Mouse (Mus musculus) induced T-regulatory cell, adult 2 months (primary cell): ENCODE measurements at regions not wholly inside any gene's neighbourhood (a gene's known extent, or its start where the extent isn't known, plus 50 kb on each side); places are given as distances from the start of the nearest gene placed in this dataset.

Experiments used
- DNase-seq: peaks from one replicate; pipeline ENCODE4 v3.0.0-alpha.2; 2012; ENCODE audit warnings: low read depth

GRCm38 (mm10) chr14:61696290-61696842 is 89.1 kb downstream of the Kcnrg start:
- DNase-seq = no peak

- no peak for DNase-seq
Observed at GRCm38 (mm10) chr14:61696886-61697554, 89.8 kb downstream of the Kcnrg start.

GRCm38 (mm10) chr14:61697704-61698103 is 90.4 kb downstream of the Kcnrg start:
- DNase-seq = no peak

GRCm38 (mm10) chr14:61698358-61699055 is 91.2 kb downstream of the Kcnrg start:
- peak; percentile 59 for DNase-seq

- no peak for DNase-seq
Observed at GRCm38 (mm10) chr14:61699638-61700037, 92.4 kb downstream of the Kcnrg start.

GRCm38 (mm10) chr14:61701131-61701530 is 93.9 kb downstream of the Kcnrg start:
- DNase-seq = no peak

- DNase-seq = no peak
Observed at GRCm38 (mm10) chr14:61703916-61704315, 96.7 kb downstream of the Kcnrg start.

GRCm38 (mm10) chr14:61706984-61707383 is 99.7 kb downstream of the Kcnrg start:
- DNase-seq = no peak

GRCm38 (mm10) chr14:61708331-61708730 is 101.1 kb downstream of the Kcnrg start:
- no peak for DNase-seq

- DNase-seq = peak; percentile 55
Observed at GRCm38 (mm10) chr14:61715746-61716145, 108.5 kb downstream of the Kcnrg start.

GRCm38 (mm10) chr14:61718392-61719124 is 111.3 kb downstream of the Kcnrg start:
- DNase-seq = peak; percentile 59

- no peak for DNase-seq
Observed at GRCm38 (mm10) chr14:61721302-61721701, 114.0 kb downstream of the Kcnrg start.

- no peak for DNase-seq
Observed at GRCm38 (mm10) chr14:61724942-61725341, 117.7 kb downstream of the Kcnrg start.

GRCm38 (mm10) chr14:61728562-61728961 is 121.3 kb downstream of the Kcnrg start:
- no peak for DNase-seq

- DNase-seq = peak; percentile 19
Observed at GRCm38 (mm10) chr14:61735541-61735940, 128.3 kb downstream of the Kcnrg start.

GRCm38 (mm10) chr14:61736384-61737322 is 129.4 kb downstream of the Kcnrg start:
- peak; percentile 84 for DNase-seq

GRCm38 (mm10) chr14:61737504-61738040 is 130.3 kb downstream of the Kcnrg start:
- DNase-seq = no peak

GRCm38 (mm10) chr14:61739453-61739852 is 132.2 kb downstream of the Kcnrg start:
- no peak for DNase-seq

GRCm38 (mm10) chr14:61743855-61744408 is 136.7 kb downstream of the Kcnrg start:
- DNase-seq = no peak

- no peak for DNase-seq
Observed at GRCm38 (mm10) chr14:61753421-61753820, 146.2 kb downstream of the Kcnrg start.

- DNase-seq = no peak
Observed at GRCm38 (mm10) chr14:61756651-61757050, 149.4 kb downstream of the Kcnrg start.
